Mouse (Mus musculus) adrenal gland, postnatal 36 days (tissue): ENCODE data around the gene Serpina3c. TPM values are rescaled to one million over a fixed set of nuclear protein-coding genes. Genes with fewer than 3 reads are reported as not detected.

Experiments
- DNase-seq, 2 experiments: peaks; one replicate each; pipeline ENCODE4 v3.0.0; 2021; ENCODE audit warnings: mixed read lengths in 1 of 2
- long read RNA-seq, 2 experiments: library from polyadenylated mRNA; stranded (forward); transcript quantifications; one replicate each; pipeline ENCODE4 v2.0.0; 2021; ENCODE audit warnings: borderline sequencing depth in 2 of 2
- total RNA-seq, 2 experiments: library from RNA; stranded (reverse); gene quantifications; 2 replicates each; pipeline ENCODE4 v1.2.3; 2021

Gene Serpina3c
- total RNA-seq: 10 to 100 TPM; 15.0 to 21.3 TPM
- long read RNA-seq, experiment 1, transcript Serpina3c-201 (5 exons, 2,213 nt): major isoform, 11 of 15 reads
- long read RNA-seq, experiment 1, partial matches to known transcripts: 3 of 15 reads
- long read RNA-seq, experiment 1, other reads (novel, unspliced or antisense): 1 of 15 reads
- long read RNA-seq, experiment 2, partial matches to known transcripts: 1 of 5 reads
- long read RNA-seq, experiment 2, other reads (novel, unspliced or antisense): 0 of 5 reads

- peak; percentile 20 to 22 for DNase-seq
Observed at GRCm38 (mm10) chr12:104153656-104154055, at the start of gene Serpina3c. Gene Serpina3c, minus strand, starts transcription at chr12:104153870.

GRCm38 (mm10) chr12:104190852-104191251 lies 37.2 kb upstream of the Serpina3c start:
- no peak for DNase-seq

GRCm38 (mm10) chr12:104189246-104189645 lies 35.6 kb upstream of the Serpina3c start:
- DNase-seq: no peak

DNA sequence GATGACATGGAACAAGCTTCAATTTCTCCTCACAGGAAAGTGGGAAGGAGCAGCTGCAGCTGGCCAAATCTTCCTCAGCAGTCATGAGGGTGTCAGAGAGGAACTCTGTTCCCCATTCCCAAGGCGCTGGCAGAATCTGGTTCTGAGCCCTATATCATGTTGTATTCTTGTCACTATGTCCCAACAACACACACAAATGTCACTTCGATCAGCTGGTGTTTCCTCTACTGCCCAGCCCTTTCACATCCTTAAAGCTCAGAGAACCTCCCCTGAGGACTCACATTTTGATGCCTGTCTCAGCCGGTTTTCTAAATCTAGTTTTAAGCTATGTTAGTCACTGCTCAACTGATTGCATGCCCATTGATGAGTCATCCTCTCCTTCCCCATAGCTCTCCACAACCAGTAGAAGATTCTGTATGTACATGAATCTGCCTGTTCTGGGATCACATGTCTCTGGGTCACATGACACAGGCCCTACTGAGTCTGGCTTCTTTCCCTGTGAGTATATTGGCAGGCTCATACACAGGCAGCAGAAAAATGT lies 32.4 kb upstream of the Serpina3c start:
- peak in 1 of 2 experiments; percentile 4 for DNase-seq

DNA sequence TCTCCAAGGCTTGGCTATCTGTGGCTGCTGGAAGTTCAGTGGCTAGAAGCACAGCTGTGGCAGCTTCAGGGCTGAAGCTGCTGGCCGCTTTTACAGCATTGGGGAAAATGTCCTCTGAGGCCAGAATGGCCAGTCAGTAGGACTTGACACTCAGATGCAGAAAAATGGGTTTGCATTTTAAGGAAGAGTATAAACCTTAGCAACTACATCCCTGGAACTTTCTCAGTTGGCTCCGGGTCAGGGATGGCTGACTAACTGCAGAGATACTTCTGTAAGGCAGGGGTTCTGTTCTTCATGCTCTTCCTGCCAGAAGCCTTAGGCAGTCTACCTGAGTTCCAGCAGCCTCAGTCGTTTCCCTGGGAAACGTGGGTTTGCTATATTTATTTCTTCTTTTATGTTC lies 31.4 kb upstream of the Serpina3c start:
- DNase-seq: no peak

GRCm38 (mm10) chr12:104178987-104179386 lies 25.3 kb upstream of the Serpina3c start:
- no peak for DNase-seq

- peak in 1 of 2 experiments; percentile 18 for DNase-seq
Observed at GRCm38 (mm10) chr12:104178577-104178976, 24.9 kb upstream of the Serpina3c start.

DNA sequence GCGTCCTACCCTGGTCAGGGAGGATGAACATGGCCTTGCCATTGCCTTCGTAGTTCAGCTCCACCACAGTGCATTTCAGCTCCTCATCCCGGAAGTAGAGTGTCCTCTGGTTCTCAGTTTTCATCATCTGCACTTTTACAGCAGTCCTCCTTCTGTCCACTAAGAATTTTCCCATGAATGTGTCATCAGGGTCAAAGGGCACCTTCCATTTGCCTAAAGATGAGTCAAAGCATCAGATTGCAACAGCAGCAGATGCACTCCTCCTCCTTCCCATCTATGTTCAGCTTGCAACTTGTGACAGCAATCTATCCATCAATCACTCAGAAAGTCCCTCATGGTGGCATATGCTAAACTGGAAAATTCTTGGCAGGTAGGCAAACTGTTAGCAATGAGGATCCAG lies 22.0 kb upstream of the Serpina3c start:
- peak in 1 of 2 experiments; percentile 12 for DNase-seq

DNA sequence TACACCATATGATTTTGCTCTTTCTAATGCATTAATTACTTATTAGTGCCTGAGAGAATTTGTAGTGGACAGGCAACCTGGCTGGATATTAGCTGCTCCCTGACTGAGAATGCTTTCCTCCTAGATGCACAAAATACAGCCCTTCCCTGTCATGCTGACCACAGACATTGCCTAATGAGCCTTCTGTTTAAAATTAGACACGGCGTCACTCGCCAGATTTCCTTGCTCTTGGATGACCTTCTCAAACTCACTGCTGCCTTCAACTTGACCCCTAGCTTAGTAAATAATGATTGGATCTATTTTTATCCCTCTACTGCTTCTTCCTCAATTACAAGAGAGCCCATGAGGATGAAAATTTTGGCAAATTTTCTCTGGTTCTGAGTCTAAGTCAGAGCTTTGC lies 21.1 kb upstream of the Serpina3c start:
- peak; percentile 53 to 54 for DNase-seq

GRCm38 (mm10) chr12:104153041-104153645 lies 527 bp downstream of the Serpina3c start:
- peak in 1 of 2 experiments; percentile 6 for DNase-seq

DNA sequence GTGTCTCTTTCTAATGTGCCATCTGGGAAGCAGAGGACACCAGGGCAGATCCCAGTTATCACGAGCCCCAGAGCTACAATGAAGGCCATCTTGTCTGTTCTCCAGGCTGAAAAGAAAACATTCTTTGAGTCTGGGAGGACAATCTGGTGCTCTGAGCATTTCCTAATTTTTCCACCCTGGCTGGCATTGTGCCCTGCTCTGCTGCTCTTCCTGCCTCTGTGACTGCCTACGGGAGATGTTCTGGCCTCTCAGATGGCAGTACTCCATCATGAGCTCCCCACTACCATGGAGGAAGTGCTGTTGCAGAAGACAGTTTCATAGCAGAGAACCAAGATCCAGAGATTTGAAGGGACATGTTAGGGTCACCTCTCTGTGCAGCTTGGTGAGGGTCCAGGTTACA lies 1.7 kb downstream of the Serpina3c start:
- peak in 1 of 2 experiments; percentile 12 for DNase-seq

DNA sequence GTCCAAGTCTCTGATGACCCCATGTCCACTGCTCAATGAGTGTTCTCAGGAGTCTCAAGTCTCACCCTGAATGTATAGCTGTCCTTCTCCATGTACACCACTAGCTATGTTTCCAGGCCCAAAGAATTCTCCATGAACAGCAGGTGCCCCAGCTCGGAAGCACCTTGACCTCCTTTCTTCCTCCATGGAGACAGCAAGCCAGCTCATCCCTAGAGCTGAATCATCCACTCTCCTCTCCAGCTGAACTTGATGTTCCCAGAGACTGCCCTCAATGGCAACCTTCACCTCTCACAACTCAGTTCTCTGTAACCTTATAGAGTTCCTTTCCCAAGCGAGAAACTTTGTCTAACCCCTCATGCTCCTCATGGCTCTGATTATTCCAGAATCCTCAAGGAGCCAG lies 8.1 kb downstream of the Serpina3c start:
- DNase-seq: peak; percentile 31

DNA sequence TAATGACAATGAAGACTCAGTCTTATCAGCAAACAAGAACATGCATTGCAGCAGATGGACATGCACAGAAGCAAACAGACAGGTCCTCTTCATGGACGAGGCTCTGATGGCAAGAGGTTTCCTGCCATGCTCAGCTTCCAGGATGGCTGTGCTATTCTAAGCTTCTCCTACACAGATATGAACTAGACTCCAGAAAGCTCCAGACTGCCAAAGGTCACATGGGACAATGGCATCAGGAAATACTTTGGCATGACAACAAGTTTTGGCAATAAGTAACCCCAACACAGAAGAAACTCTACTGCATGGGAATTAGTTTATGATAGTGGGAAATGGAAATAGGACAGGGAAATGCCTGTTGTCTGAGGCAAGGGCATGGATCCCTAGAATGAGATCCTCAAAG lies 10.4 kb downstream of the Serpina3c start:
- no peak for DNase-seq

GRCm38 (mm10) chr12:104142427-104142826 lies 11.2 kb downstream of the Serpina3c start:
- no peak for DNase-seq

GRCm38 (mm10) chr12:104141506-104141905 lies 12.2 kb downstream of the Serpina3c start:
- DNase-seq: no peak

DNA sequence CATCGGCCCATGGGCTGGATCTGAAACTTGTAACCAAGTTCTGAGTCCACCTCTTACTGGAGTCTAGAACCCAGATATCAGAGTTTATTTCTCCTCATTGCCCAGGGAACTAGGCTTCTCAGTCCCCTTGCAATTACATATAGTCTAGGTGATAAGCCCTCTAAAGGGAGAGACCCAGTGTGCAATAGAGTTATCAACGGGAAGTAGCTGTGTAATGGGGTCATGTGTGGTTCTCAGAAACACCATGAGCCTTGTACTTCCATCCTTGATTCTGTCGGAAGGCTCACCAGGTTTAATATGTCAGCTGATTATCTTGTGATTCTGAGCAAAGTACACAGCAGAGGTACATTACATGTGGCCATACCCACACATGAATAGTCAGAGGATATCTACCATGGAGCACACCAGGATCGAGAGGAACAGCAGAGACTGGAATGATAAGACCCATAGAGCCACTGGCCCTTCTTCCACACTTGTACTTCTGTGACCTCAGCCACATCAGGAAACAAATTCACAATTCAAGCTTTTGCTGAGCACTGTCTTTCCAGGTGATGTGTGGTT lies 13.0 kb downstream of the Serpina3c start:
- DNase-seq: no peak

- DNase-seq: no peak
Observed at GRCm38 (mm10) chr12:104138216-104138615, 15.5 kb downstream of the Serpina3c start.

DNA sequence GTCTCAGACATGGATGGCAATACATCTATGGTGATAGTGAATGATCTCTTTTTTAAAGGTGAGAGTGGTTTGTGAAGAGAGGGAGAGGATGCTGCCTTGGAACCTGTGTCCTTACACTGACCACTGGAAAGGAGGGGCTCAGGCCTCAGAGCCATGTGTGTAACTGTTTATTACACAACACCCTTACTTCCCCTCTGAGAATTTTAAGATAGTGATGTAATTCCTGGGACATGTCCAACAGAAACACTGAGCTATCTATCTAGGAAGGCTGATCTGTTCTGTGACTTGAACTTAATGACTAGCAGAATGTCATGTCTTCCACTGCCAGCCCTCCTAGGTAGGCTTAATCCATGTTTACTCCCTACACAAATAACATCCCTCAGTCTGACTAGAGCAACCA lies 22.6 kb downstream of the Serpina3c start:
- no peak for DNase-seq

- DNase-seq: no peak
Observed at GRCm38 (mm10) chr12:104127696-104128095, 26.0 kb downstream of the Serpina3c start, which contains the start of gene Serpina3b. Gene Serpina3b, plus strand, starts transcription at chr12:104127996.

DNA sequence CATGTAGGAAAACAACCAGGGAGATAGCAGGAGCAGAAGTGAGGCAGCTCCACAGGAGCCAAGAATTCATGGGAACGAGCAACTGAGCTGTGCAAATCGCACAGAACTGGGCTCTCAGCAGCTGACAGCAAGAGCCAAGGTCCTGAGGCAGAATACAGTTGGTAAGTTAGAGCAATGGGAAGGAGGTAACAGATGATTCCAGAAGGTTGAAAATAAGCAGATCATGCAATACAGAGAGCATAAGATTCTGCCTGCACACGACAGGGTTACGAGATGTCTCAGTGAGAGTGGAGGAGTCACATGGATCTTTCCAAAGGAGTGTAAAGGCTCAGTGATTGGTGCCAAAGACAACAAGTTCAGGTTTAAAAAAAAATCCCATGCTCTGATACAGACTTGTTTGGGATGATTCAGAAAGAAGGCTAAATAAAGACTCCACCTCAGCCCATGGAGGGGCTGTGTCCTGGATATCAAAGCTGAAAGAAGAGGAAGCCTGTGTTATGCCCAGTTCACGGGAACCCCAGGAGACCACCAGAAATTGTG lies 28.6 kb downstream of the Serpina3c start:
- DNase-seq: no peak

DNA sequence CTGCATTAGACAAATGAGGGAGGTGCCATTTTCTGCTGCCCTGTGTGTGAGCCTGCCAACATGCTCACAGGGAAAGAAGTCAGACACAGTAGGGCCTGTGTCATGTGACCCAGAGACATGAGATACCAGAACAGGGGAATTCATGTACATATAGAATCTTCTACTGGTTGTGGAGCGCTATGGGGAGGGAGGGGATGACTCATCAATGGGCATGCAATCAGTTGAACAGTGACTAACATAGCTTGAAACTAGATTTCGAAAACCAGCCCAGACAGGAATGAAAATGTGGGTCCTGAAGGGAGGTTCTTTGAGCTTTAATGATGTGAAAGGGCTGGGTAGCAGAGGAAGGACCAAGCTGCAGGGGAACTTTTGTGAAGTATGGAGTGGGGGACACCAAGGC lies 29.7 kb downstream of the Serpina3c start:
- no peak for DNase-seq

DNA sequence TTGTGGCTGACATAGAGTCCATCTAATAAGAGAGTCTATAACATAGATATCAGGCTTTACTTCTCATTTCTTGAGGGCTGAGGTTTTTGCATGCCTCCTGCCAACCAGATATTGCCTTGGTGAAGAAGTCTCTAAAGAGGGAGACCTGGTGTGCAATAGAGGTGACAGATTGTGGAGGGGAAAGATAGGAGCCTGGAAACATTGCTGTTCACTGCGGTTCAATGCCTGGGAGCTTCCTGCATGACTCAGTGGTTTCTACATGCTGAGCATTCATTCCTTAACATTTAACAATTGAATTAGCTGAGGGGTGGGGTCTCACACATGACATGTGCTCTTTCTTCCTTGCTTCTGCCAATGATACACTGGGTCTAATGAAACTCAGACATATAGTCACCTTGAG lies 30.6 kb downstream of the Serpina3c start:
- DNase-seq: no peak
